Mouse (Mus musculus): ENCODE measurements around the gene Gnat1.

DNA sequence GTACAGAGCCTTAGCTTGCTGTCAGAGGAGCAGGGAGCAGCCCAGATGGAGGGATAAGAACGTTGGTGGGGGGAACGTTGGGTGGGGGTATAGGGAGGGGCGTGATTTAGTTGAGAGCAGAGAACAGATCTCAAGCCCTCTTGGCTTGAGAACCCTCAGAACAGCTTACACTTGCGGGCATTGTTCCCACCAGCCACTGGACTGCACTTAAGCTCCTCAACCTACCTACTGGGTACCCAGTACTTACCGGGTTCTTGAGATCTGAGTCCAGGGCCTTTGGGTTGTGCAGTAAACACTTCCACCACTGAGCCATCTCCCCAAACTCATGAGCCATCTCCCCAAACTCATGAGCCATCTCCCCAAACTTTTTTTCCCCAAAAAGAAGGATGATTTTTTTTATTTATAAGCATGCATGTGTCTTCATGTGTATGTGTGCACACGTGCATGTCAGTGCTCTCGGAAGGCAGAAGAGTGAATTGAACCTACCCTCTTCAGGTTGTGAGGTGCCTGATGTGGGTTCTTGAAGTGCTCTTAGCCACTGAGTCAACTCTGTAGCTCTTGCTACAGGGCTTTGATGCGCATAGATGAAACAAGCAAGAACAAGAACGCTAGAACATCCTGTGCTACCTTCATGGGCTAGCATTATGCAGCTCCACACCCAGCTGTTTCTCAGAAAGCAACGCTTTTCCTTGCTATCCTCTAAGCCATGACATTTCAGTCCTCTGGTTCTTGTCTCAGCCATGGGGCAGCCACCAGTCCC, 39.4 kb upstream of the Gnat1 start:
- TF ChIP-seq CTCF (conservative IDR thresholded peaks at IDR 0.05; ENCODE audit: insufficient read depth, insufficient read length, low read depth, low read length) (no peak), POLR2A (IDR thresholded peaks at IDR 0.05; ENCODE audit: low read depth, low read length) (no peak)
